Mouse (Mus musculus) heart, embryonic 13.5 days (tissue): Measurements from ENCODE around the gene Cinp. TPM values are rescaled to one million over a fixed set of nuclear protein-coding genes. Genes with fewer than 3 reads are reported as not detected.

ENCODE experiments used
- ATAC-seq: fragments of 200-750 bp; cut with Nextera tagmentation; 2 replicates; pipeline ENCODE4 v1.8.0; 2017; ENCODE audit warnings: moderate TSS enrichment; ENCODE audit not compliant: insufficient number of reproducible peaks, low FRiP score, low TSS enrichment; ENCODE audit errors: extremely low read depth
- H3K27ac ChIP-seq: fragments of 300-500 bp; sonication (generic); replicated peaks from 2 replicates; pipeline ENCODE4 v1.5.1; 2015; ENCODE audit warnings: moderate library complexity, mild to moderate bottlenecking, inconsistent platforms
- H3K27me3 ChIP-seq: fragments of 300-500 bp; sonication (generic); replicated peaks from 2 replicates; pipeline ENCODE4 v1.6.1; 2015; ENCODE audit warnings: mild to moderate bottlenecking, inconsistent platforms
- H3K36me3 ChIP-seq: fragments of 300-500 bp; sonication (generic); 2 replicates; pipeline ENCODE4 v1.6.1; 2015; ENCODE audit warnings: mild to moderate bottlenecking, inconsistent platforms
- H3K4me1 ChIP-seq: fragments of 300-500 bp; sonication (generic); 2 replicates; pipeline ENCODE4 v1.6.1; 2015; ENCODE audit warnings: inconsistent platforms
- H3K4me2 ChIP-seq: fragments of 300-500 bp; sonication (generic); 2 replicates; pipeline ENCODE4 v1.6.1; 2015; ENCODE audit warnings: inconsistent platforms, mild to moderate bottlenecking, moderate library complexity
- H3K4me3 ChIP-seq: fragments of 300-500 bp; sonication (generic); 2 replicates; pipeline ENCODE4 v1.5.1; 2015; ENCODE audit warnings: moderate library complexity, mild to moderate bottlenecking, inconsistent platforms
- H3K9ac ChIP-seq: fragments of 300-500 bp; sonication (generic); 2 replicates; pipeline ENCODE4 v1.6.1; 2015; ENCODE audit warnings: inconsistent platforms, mild to moderate bottlenecking, moderate library complexity
- H3K9me3 ChIP-seq: fragments of 300-500 bp; sonication (generic); 2 replicates; pipeline ENCODE4 v1.6.1; 2016; ENCODE audit warnings: inconsistent platforms
- WGBS: fragments of 180-500 bp; shearing (Covaris S2); methylation state at CpG from one replicate; pipeline ENCODE4 v1.1.7; 2015; ENCODE audit warnings: mixed read lengths; 5-methylcytosine and 5-hydroxymethylcytosine counted together
- polyA plus RNA-seq: library from polyadenylated mRNA; unstranded; fragments of >200 nt; fragmentation: Nextera tagmentation; extraction: Ambion mirVana; gene quantifications from 2 replicates; pipeline ENCODE4 v1.2.1, GENCODE M21; 2015

Gene Cinp
- polyA plus RNA-seq, 1 experiment from 2014 or later: 59.8 TPM

- H3K27me3 ChIP-seq: no peaks in the 10 kb centered on the region
- WGBS: 92% methylated on average over 4 of the region's 4 CpGs
- H3K9ac ChIP-seq: no peak overlapping the region
- H3K27ac ChIP-seq: no peak overlapping the region
- no peaks in the 10 kb centered on the region for H3K4me1 ChIP-seq
- no peak for ATAC-seq
- no peaks in the 10 kb centered on the region for H3K36me3 ChIP-seq
- no peak overlapping the region for H3K4me3 ChIP-seq
- H3K9me3 ChIP-seq: no peaks in the 10 kb centered on the region
- no peak overlapping the region for H3K4me2 ChIP-seq
Measured at GRCm38 (mm10) chr12:110828908-110829307, 60.0 kb downstream of the Cinp start.

Other genes starting within 250 kb of the Cinp start
- gene 1700001K19Rik, start 206.5 kb downstream of the Cinp start, polyA plus RNA-seq: not detected in 2 replicates
- gene Hsp90aa1, start 186.4 kb downstream of the Cinp start, polyA plus RNA-seq: 698 and 779 TPM in 2 replicates
- 14.3 and 14.5 TPM in 2 replicates for gene Wdr20, start 151.2 kb downstream of the Cinp start, polyA plus RNA-seq
- gene Mok, start 48.2 kb downstream of the Cinp start, polyA plus RNA-seq: 2.7 and 3.5 TPM in 2 replicates
- 4.1 and 4.3 TPM in 2 replicates for gene Zfp839, start 38.9 kb downstream of the Cinp start, polyA plus RNA-seq
- gene Tecpr2, start 119 bp upstream of the Cinp start, polyA plus RNA-seq: 2.2 and 2.9 TPM in 2 replicates
- 13.5 and 13.7 TPM in 2 replicates for gene Ankrd9, start 89.9 kb upstream of the Cinp start, polyA plus RNA-seq
- 5.4 and 6.7 TPM in 2 replicates for gene Rcor1, start 150.2 kb upstream of the Cinp start, polyA plus RNA-seq